Mouse (Mus musculus): Measurements from ENCODE around the gene Adgrl3. TPM values are rescaled to one million over a fixed set of nuclear protein-coding genes. Genes with fewer than 3 reads are reported as not detected.

Gene Adgrl3
- polyA plus RNA-seq, 1 experiment: 3.6 TPM

GRCm38 (mm10) chr5:81582886-81583285 lies 562.9 kb downstream of the Adgrl3 start:
- no peak for TF ChIP-seq POLR2A (IDR thresholded peaks at IDR 0.05; ENCODE audit: low read depth, low read length)
- no peak for TF ChIP-seq CTCF (IDR thresholded peaks at IDR 0.05; ENCODE audit: extremely low read depth, insufficient read length, insufficient replicate concordance, low read depth, low read length)
- Histone ChIP-seq H3K36me3 (ENCODE audit: control insufficient read depth, insufficient read depth, low read length) (no peaks in the 10 kb centered on the region), H3K27me3 (ENCODE audit: control insufficient read depth, insufficient read depth, low read length) (no peaks in the 10 kb centered on the region), H3K27ac (ENCODE audit: insufficient read depth, low read depth, low read length) (no peak overlapping the region), H3K4me3 (ENCODE audit: low read depth, low read length) (no peak overlapping the region), H3K4me1 (ENCODE audit: control insufficient read depth, insufficient read depth, insufficient read length, low read length) (no peaks in the 10 kb centered on the region)
- WGBS: 36% methylated on average over 5 of the region's 5 CpGs

- Histone ChIP-seq H3K27me3 (ENCODE audit: control insufficient read depth, insufficient read depth, low read length) (no peaks in the 10 kb centered on the region), H3K27ac (ENCODE audit: insufficient read depth, low read depth, low read length) (no peak overlapping the region), H3K4me1 (ENCODE audit: control insufficient read depth, insufficient read depth, insufficient read length, low read length) (no peaks in the 10 kb centered on the region), H3K4me3 (ENCODE audit: low read depth, low read length) (no peak overlapping the region), H3K36me3 (ENCODE audit: control insufficient read depth, insufficient read depth, low read length) (no peaks in the 10 kb centered on the region)
- TF ChIP-seq CTCF (IDR thresholded peaks at IDR 0.05; ENCODE audit: extremely low read depth, insufficient read length, insufficient replicate concordance, low read depth, low read length): no peak
- no peak for TF ChIP-seq POLR2A (IDR thresholded peaks at IDR 0.05; ENCODE audit: low read depth, low read length)
- WGBS: 37% methylated on average over 3 of the region's 3 CpGs
Observed at GRCm38 (mm10) chr5:81583425-81583824, 563.5 kb downstream of the Adgrl3 start.

GRCm38 (mm10) chr5:81584945-81585344 lies 565.0 kb downstream of the Adgrl3 start:
- TF ChIP-seq POLR2A (IDR thresholded peaks at IDR 0.05; ENCODE audit: low read depth, low read length) (no peak), CTCF (IDR thresholded peaks at IDR 0.05; ENCODE audit: extremely low read depth, insufficient read length, insufficient replicate concordance, low read depth, low read length) (no peak)
- Histone ChIP-seq H3K27ac (ENCODE audit: insufficient read depth, low read depth, low read length) (no peak overlapping the region), H3K4me3 (ENCODE audit: low read depth, low read length) (no peak overlapping the region), H3K27me3 (ENCODE audit: control insufficient read depth, insufficient read depth, low read length) (no peaks in the 10 kb centered on the region), H3K36me3 (ENCODE audit: control insufficient read depth, insufficient read depth, low read length) (no peaks in the 10 kb centered on the region), H3K4me1 (ENCODE audit: control insufficient read depth, insufficient read depth, insufficient read length, low read length) (no peaks in the 10 kb centered on the region)
- 13% methylated on average over 3 of the region's 3 CpGs for WGBS

- TF ChIP-seq CTCF (IDR thresholded peaks at IDR 0.05; ENCODE audit: extremely low read depth, insufficient read length, insufficient replicate concordance, low read depth, low read length): no peak
- TF ChIP-seq POLR2A (IDR thresholded peaks at IDR 0.05; ENCODE audit: low read depth, low read length): no peak
- H3K27ac ChIP-seq (ENCODE audit: insufficient read depth, low read depth, low read length): no peak overlapping the region
- H3K4me1 ChIP-seq (ENCODE audit: control insufficient read depth, insufficient read depth, insufficient read length, low read length): no peaks in the 10 kb centered on the region
- 80% methylated on average over 14 of the region's 14 CpGs for WGBS
- H3K4me3 ChIP-seq (ENCODE audit: low read depth, low read length): no peak overlapping the region
- no peaks in the 10 kb centered on the region for H3K36me3 ChIP-seq (ENCODE audit: control insufficient read depth, insufficient read depth, low read length)
- H3K27me3 ChIP-seq (ENCODE audit: control insufficient read depth, insufficient read depth, low read length): no peaks in the 10 kb centered on the region
Observed at GRCm38 (mm10) chr5:81590005-81590694, 570.2 kb downstream of the Adgrl3 start.

- Histone ChIP-seq H3K27me3 (ENCODE audit: control insufficient read depth, insufficient read depth, low read length) (no peaks in the 10 kb centered on the region), H3K27ac (ENCODE audit: insufficient read depth, low read depth, low read length) (no peak overlapping the region), H3K4me1 (ENCODE audit: control insufficient read depth, insufficient read depth, insufficient read length, low read length) (no peaks in the 10 kb centered on the region), H3K36me3 (ENCODE audit: control insufficient read depth, insufficient read depth, low read length) (no peaks in the 10 kb centered on the region), H3K4me3 (ENCODE audit: low read depth, low read length) (no peak overlapping the region)
- 34% methylated on average over 3 of the region's 3 CpGs for WGBS
- TF ChIP-seq POLR2A (IDR thresholded peaks at IDR 0.05; ENCODE audit: low read depth, low read length) (no peak), CTCF (IDR thresholded peaks at IDR 0.05; ENCODE audit: extremely low read depth, insufficient read length, insufficient replicate concordance, low read depth, low read length) (no peak)
Observed at GRCm38 (mm10) chr5:81591481-81591880, 571.5 kb downstream of the Adgrl3 start.

- no peaks in the 10 kb centered on the region for H3K27me3 ChIP-seq (ENCODE audit: control insufficient read depth, insufficient read depth, low read length)
- H3K36me3 ChIP-seq (ENCODE audit: control insufficient read depth, insufficient read depth, low read length): no peaks in the 10 kb centered on the region
- 84% methylated on average over 1 of the region's 1 CpGs for WGBS
- TF ChIP-seq CTCF (IDR thresholded peaks at IDR 0.05; ENCODE audit: extremely low read depth, insufficient read length, insufficient replicate concordance, low read depth, low read length) (no peak), POLR2A (IDR thresholded peaks at IDR 0.05; ENCODE audit: low read depth, low read length) (no peak)
- no peak overlapping the region for H3K27ac ChIP-seq (ENCODE audit: insufficient read depth, low read depth, low read length)
- H3K4me1 ChIP-seq (ENCODE audit: control insufficient read depth, insufficient read depth, insufficient read length, low read length): no peaks in the 10 kb centered on the region
- no peak overlapping the region for H3K4me3 ChIP-seq (ENCODE audit: low read depth, low read length)
Observed at GRCm38 (mm10) chr5:81593396-81593995, 573.6 kb downstream of the Adgrl3 start.

GRCm38 (mm10) chr5:81598041-81598440 lies 578.1 kb downstream of the Adgrl3 start:
- TF ChIP-seq POLR2A (IDR thresholded peaks at IDR 0.05; ENCODE audit: low read depth, low read length) (no peak), CTCF (IDR thresholded peaks at IDR 0.05; ENCODE audit: extremely low read depth, insufficient read length, insufficient replicate concordance, low read depth, low read length) (no peak)
- Histone ChIP-seq H3K27me3 (ENCODE audit: control insufficient read depth, insufficient read depth, low read length) (no peaks in the 10 kb centered on the region), H3K36me3 (ENCODE audit: control insufficient read depth, insufficient read depth, low read length) (no peaks in the 10 kb centered on the region), H3K27ac (ENCODE audit: insufficient read depth, low read depth, low read length) (no peak overlapping the region), H3K4me3 (ENCODE audit: low read depth, low read length) (no peak overlapping the region), H3K4me1 (ENCODE audit: control insufficient read depth, insufficient read depth, insufficient read length, low read length) (no peaks in the 10 kb centered on the region)
- 72% methylated on average over 6 of the region's 6 CpGs for WGBS

Measured in small intestine, adult 2 months (tissue).